Mouse (Mus musculus): ENCODE measurements at regions not wholly inside any gene's neighbourhood (a gene's known extent, or its start where the extent isn't known, plus 50 kb on each side); places are given as distances from the start of the nearest gene placed in this dataset.

- no peak for ATAC-seq (replicated peaks; ENCODE audit: low FRiP score, low TSS enrichment, poor library complexity, severe bottlenecking)
Observed at GRCm38 (mm10) chr15:69441008-69441407, 2940.3 kb upstream of the Lrrc6 start.

- no peak for ATAC-seq (replicated peaks; ENCODE audit: low FRiP score, low TSS enrichment, poor library complexity, severe bottlenecking)
Observed at GRCm38 (mm10) chr15:69413531-69414011, 2912.9 kb upstream of the Lrrc6 start.

GRCm38 (mm10) chr15:69389575-69389974, 2888.9 kb upstream of the Lrrc6 start:
- ATAC-seq (replicated peaks; ENCODE audit: low FRiP score, low TSS enrichment, poor library complexity, severe bottlenecking) = no peak

GRCm38 (mm10) chr15:69387466-69387865, 2886.8 kb upstream of the Lrrc6 start:
- ATAC-seq (replicated peaks; ENCODE audit: low FRiP score, low TSS enrichment, poor library complexity, severe bottlenecking) = no peak

- no peak for ATAC-seq (replicated peaks; ENCODE audit: low FRiP score, low TSS enrichment, poor library complexity, severe bottlenecking)
Observed at GRCm38 (mm10) chr15:69365440-69365839, 2864.7 kb upstream of the Lrrc6 start.

- ATAC-seq (replicated peaks; ENCODE audit: low FRiP score, low TSS enrichment, poor library complexity, severe bottlenecking) = no peak
Observed at GRCm38 (mm10) chr15:69350053-69350739, 2849.5 kb upstream of the Lrrc6 start.

- ATAC-seq (replicated peaks; ENCODE audit: low FRiP score, low TSS enrichment, poor library complexity, severe bottlenecking) = no peak
Observed at GRCm38 (mm10) chr15:69346065-69346464, 2845.4 kb upstream of the Lrrc6 start.

- no peak for ATAC-seq (replicated peaks; ENCODE audit: low FRiP score, low TSS enrichment, poor library complexity, severe bottlenecking)
Observed at GRCm38 (mm10) chr15:69342759-69343158, 2842.0 kb upstream of the Lrrc6 start.

GRCm38 (mm10) chr15:69336491-69336890, 2835.8 kb upstream of the Lrrc6 start:
- ATAC-seq (replicated peaks; ENCODE audit: low FRiP score, low TSS enrichment, poor library complexity, severe bottlenecking) = no peak

GRCm38 (mm10) chr15:69326537-69326936, 2825.8 kb upstream of the Lrrc6 start:
- no peak for ATAC-seq (replicated peaks; ENCODE audit: low FRiP score, low TSS enrichment, poor library complexity, severe bottlenecking)

- no peak for ATAC-seq (replicated peaks; ENCODE audit: low FRiP score, low TSS enrichment, poor library complexity, severe bottlenecking)
Observed at GRCm38 (mm10) chr15:69303100-69303499, 2802.4 kb upstream of the Lrrc6 start.

- no peak for ATAC-seq (replicated peaks; ENCODE audit: low FRiP score, low TSS enrichment, poor library complexity, severe bottlenecking)
Observed at GRCm38 (mm10) chr15:69291273-69291672, 2790.6 kb upstream of the Lrrc6 start.

- no peak for ATAC-seq (replicated peaks; ENCODE audit: low FRiP score, low TSS enrichment, poor library complexity, severe bottlenecking)
Observed at GRCm38 (mm10) chr15:69275546-69276255, 2775.0 kb upstream of the Lrrc6 start.

- no peak for ATAC-seq (replicated peaks; ENCODE audit: low FRiP score, low TSS enrichment, poor library complexity, severe bottlenecking)
Observed at GRCm38 (mm10) chr15:69274225-69274766, 2773.6 kb upstream of the Lrrc6 start.

- ATAC-seq (replicated peaks; ENCODE audit: low FRiP score, low TSS enrichment, poor library complexity, severe bottlenecking) = no peak
Observed at GRCm38 (mm10) chr15:69273518-69273917, 2772.8 kb upstream of the Lrrc6 start.

GRCm38 (mm10) chr15:69261940-69262339, 2761.2 kb upstream of the Lrrc6 start:
- no peak for ATAC-seq (replicated peaks; ENCODE audit: low FRiP score, low TSS enrichment, poor library complexity, severe bottlenecking)

GRCm38 (mm10) chr15:69257161-69257778, 2756.6 kb upstream of the Lrrc6 start:
- no peak for ATAC-seq (replicated peaks; ENCODE audit: low FRiP score, low TSS enrichment, poor library complexity, severe bottlenecking)

GRCm38 (mm10) chr15:69253698-69254097, 2753.0 kb upstream of the Lrrc6 start:
- no peak for ATAC-seq (replicated peaks; ENCODE audit: low FRiP score, low TSS enrichment, poor library complexity, severe bottlenecking)

- no peak for ATAC-seq (replicated peaks; ENCODE audit: low FRiP score, low TSS enrichment, poor library complexity, severe bottlenecking)
Observed at GRCm38 (mm10) chr15:69252095-69252494, 2751.4 kb upstream of the Lrrc6 start.
